Mouse (Mus musculus) kidney, embryonic 16.5 days (tissue): Measurements from ENCODE around the gene A930017K11Rik. TPM values are rescaled to one million over a fixed set of nuclear protein-coding genes. Genes with fewer than 3 reads are reported as not detected.

Source experiments
- ATAC-seq: fragments of 200-750 bp; cut with Nextera tagmentation; 2 replicates; pipeline ENCODE4 v1.8.0; 2017; ENCODE audit warnings: moderate TSS enrichment; ENCODE audit not compliant: low FRiP score, low TSS enrichment
- H3K27ac ChIP-seq: fragments of 300-500 bp; sonication (generic); 2 replicates; pipeline ENCODE4 v1.5.1; 2014; ENCODE audit warnings: low read length
- H3K27me3 ChIP-seq: fragments of 300-500 bp; sonication (generic); 2 replicates; pipeline ENCODE4 v1.6.1; 2014; ENCODE audit warnings: low read length, control low read depth, mixed read lengths; ENCODE audit not compliant: insufficient read depth
- H3K36me3 ChIP-seq: fragments of 300-500 bp; sonication (generic); 2 replicates; pipeline ENCODE4 v1.6.1; 2014; ENCODE audit warnings: low read length, control low read depth, mixed read lengths; ENCODE audit not compliant: insufficient read depth
- H3K4me1 ChIP-seq: fragments of 300-500 bp; sonication (generic); 2 replicates; pipeline ENCODE4 v1.6.1; 2014; ENCODE audit warnings: low read length, control low read depth, mixed read lengths; ENCODE audit not compliant: insufficient read depth
- H3K4me2 ChIP-seq: fragments of 300-500 bp; sonication (generic); replicated peaks from 2 replicates; pipeline ENCODE4 v1.6.1; 2014; ENCODE audit warnings: low read depth, low read length
- H3K4me3 ChIP-seq: fragments of 300-500 bp; sonication (generic); 2 replicates; pipeline ENCODE4 v1.5.1; 2014; ENCODE audit warnings: mild to moderate bottlenecking, low read length
- H3K9ac ChIP-seq: fragments of 300-500 bp; sonication (generic); replicated peaks from 2 replicates; pipeline ENCODE4 v1.6.1; 2014; ENCODE audit warnings: low read length
- H3K9me3 ChIP-seq: fragments of 300-500 bp; sonication (generic); 2 replicates; pipeline ENCODE4 v1.6.1; 2016; ENCODE audit warnings: low read length, control low read depth
- WGBS: fragments of 180-500 bp; shearing (Covaris S2); extraction: QIAGEN DNeasy Blood & Tissue Kit; methylation state at CpG from one replicate; pipeline ENCODE4 v1.1.7; 2014; 5-methylcytosine and 5-hydroxymethylcytosine counted together
- polyA plus RNA-seq: library from polyadenylated mRNA; unstranded; fragments of >200 nt; fragmentation: Nextera tagmentation; extraction: Ambion mirVana; gene quantifications from 2 replicates; pipeline ENCODE4 v1.2.1, GENCODE M21; 2015

A930017K11Rik gene
- polyA plus RNA-seq, 1 experiment from 2014 or later: 8.1 TPM

GRCm38 (mm10) chr17:25980854-25981253 lies 28.5 kb upstream of the A930017K11Rik start:
- Histone ChIP-seq H3K27me3 (no peaks in the 10 kb centered on the region), H3K27ac (no peak overlapping the region), H3K4me3 (no peak overlapping the region), H3K4me2 (no peak overlapping the region), H3K4me1 (peaks cover 25% of the 10 kb centered on the region), H3K9ac (no peak overlapping the region), H3K36me3 (no peaks in the 10 kb centered on the region), H3K9me3 (no peaks in the 10 kb centered on the region)
- ATAC-seq: no peak
- WGBS: 74% methylated on average over 5 of the region's 5 CpGs

- Histone ChIP-seq H3K4me1 (peaks cover 25% of the 10 kb centered on the region), H3K27ac (peak overlapping the region; percentile 46; the same call in 1 of the 2 replicates), H3K36me3 (0 out of 2 replicates have a peak, but pooled peaks cover 3% of the 10 kb centered on the region), H3K4me2 (no peak overlapping the region), H3K27me3 (no peaks in the 10 kb centered on the region), H3K9me3 (no peaks in the 10 kb centered on the region), H3K4me3 (no peak overlapping the region), H3K9ac (0 out of 2 replicates have a peak overlapping the region, but pooled peaks have one; percentile 11)
- 82% methylated on average over 5 of the region's 5 CpGs for WGBS
- no peak for ATAC-seq
Observed at GRCm38 (mm10) chr17:25979829-25980738, 27.7 kb upstream of the A930017K11Rik start.

GRCm38 (mm10) chr17:25970954-25971707 lies 18.8 kb upstream of the A930017K11Rik start:
- H3K9ac ChIP-seq: no peak overlapping the region
- no peaks in the 10 kb centered on the region for H3K27me3 ChIP-seq
- H3K9me3 ChIP-seq: no peaks in the 10 kb centered on the region
- H3K4me3 ChIP-seq: no peak overlapping the region
- 83% methylated on average over 4 of the region's 4 CpGs for WGBS
- H3K4me1 ChIP-seq: peaks cover 15% of the 10 kb centered on the region
- H3K4me2 ChIP-seq: no peak overlapping the region
- ATAC-seq: no peak
- H3K27ac ChIP-seq: no peak overlapping the region
- H3K36me3 ChIP-seq: 0 out of 2 replicates have a peak, but pooled peaks cover 3% of the 10 kb centered on the region

GRCm38 (mm10) chr17:25970448-25970847 lies 18.1 kb upstream of the A930017K11Rik start:
- Histone ChIP-seq H3K4me1 (peaks cover 15% of the 10 kb centered on the region), H3K9me3 (no peaks in the 10 kb centered on the region), H3K36me3 (0 out of 2 replicates have a peak, but pooled peaks cover 2% of the 10 kb centered on the region), H3K27me3 (no peaks in the 10 kb centered on the region), H3K4me3 (no peak overlapping the region), H3K27ac (no peak overlapping the region), H3K4me2 (no peak overlapping the region), H3K9ac (no peak overlapping the region)
- 93% methylated on average over 9 of the region's 9 CpGs for WGBS
- ATAC-seq: no peak

- Histone ChIP-seq H3K9ac (no peak overlapping the region), H3K4me3 (no peak overlapping the region), H3K36me3 (peaks cover 7% of the 10 kb centered on the region; the same call in 1 of the 2 replicates), H3K27ac (peak overlapping the region; percentile 43; the same call in 1 of the 2 replicates), H3K4me1 (peaks cover 9% of the 10 kb centered on the region), H3K27me3 (no peaks in the 10 kb centered on the region), H3K4me2 (no peak overlapping the region), H3K9me3 (no peaks in the 10 kb centered on the region)
- ATAC-seq: peak; percentile 90
- 29% methylated on average over 1 of the region's 1 CpGs for WGBS
Observed at GRCm38 (mm10) chr17:25968176-25968575, 15.8 kb upstream of the A930017K11Rik start.

GRCm38 (mm10) chr17:25967652-25968051 lies 15.3 kb upstream of the A930017K11Rik start:
- Histone ChIP-seq H3K27me3 (no peaks in the 10 kb centered on the region), H3K9me3 (no peaks in the 10 kb centered on the region), H3K9ac (no peak overlapping the region), H3K4me2 (no peak overlapping the region), H3K4me3 (no peak overlapping the region), H3K4me1 (peaks cover 9% of the 10 kb centered on the region), H3K27ac (peak overlapping the region; percentile 43; the same call in 1 of the 2 replicates), H3K36me3 (peaks cover 12% of the 10 kb centered on the region; the same call in 1 of the 2 replicates)
- 43% methylated on average over 3 of the region's 3 CpGs for WGBS
- peak; percentile 24; the same call in 1 of the 2 replicates for ATAC-seq

- H3K9me3 ChIP-seq: no peaks in the 10 kb centered on the region
- no peaks in the 10 kb centered on the region for H3K27me3 ChIP-seq
- no peak overlapping the region for H3K4me2 ChIP-seq
- no peak for ATAC-seq
- no peak overlapping the region for H3K27ac ChIP-seq
- H3K36me3 ChIP-seq: peaks cover 25% of the 10 kb centered on the region; the same call in 1 of the 2 replicates
- no peak overlapping the region for H3K9ac ChIP-seq
- H3K4me3 ChIP-seq: no peak overlapping the region
- WGBS: 89% methylated on average over 7 of the region's 7 CpGs
- peaks cover 9% of the 10 kb centered on the region for H3K4me1 ChIP-seq
Observed at GRCm38 (mm10) chr17:25964271-25964670, 11.9 kb upstream of the A930017K11Rik start.

GRCm38 (mm10) chr17:25962413-25962905 lies 10.1 kb upstream of the A930017K11Rik start:
- Histone ChIP-seq H3K4me2 (no peak overlapping the region), H3K36me3 (peaks cover 31% of the 10 kb centered on the region; the same call in 1 of the 2 replicates), H3K9ac (no peak overlapping the region), H3K27ac (no peak overlapping the region), H3K4me3 (no peak overlapping the region), H3K4me1 (no peaks in the 10 kb centered on the region), H3K9me3 (no peaks in the 10 kb centered on the region), H3K27me3 (no peaks in the 10 kb centered on the region)
- 91% methylated on average over 7 of the region's 7 CpGs for WGBS
- no peak for ATAC-seq

GRCm38 (mm10) chr17:25961566-25961965 lies 9.2 kb upstream of the A930017K11Rik start:
- 89% methylated on average over 5 of the region's 5 CpGs for WGBS
- H3K4me3 ChIP-seq: no peak overlapping the region
- no peak for ATAC-seq

More at GRCm38 (mm10) chr17:25961566-25961965, 9.2 kb upstream of the A930017K11Rik start:
- Histone ChIP-seq H3K9ac (no peak overlapping the region), H3K27ac (no peak overlapping the region), H3K4me1 (no peaks in the 10 kb centered on the region), H3K4me2 (no peak overlapping the region), H3K36me3 (peaks cover 31% of the 10 kb centered on the region; the same call in 1 of the 2 replicates), H3K27me3 (no peaks in the 10 kb centered on the region), H3K9me3 (no peaks in the 10 kb centered on the region)
